Mouse (Mus musculus) lung, adult 10 weeks (tissue): ENCODE results near the gene Ddrgk1. TPM values are rescaled to one million over a fixed set of nuclear protein-coding genes. Genes with fewer than 3 reads are reported as not detected.

Experiments
- polyA plus RNA-seq: library from polyadenylated mRNA; stranded (reverse); fragments of 350-450 nt; fragmentation: Illumina TruSeq; extraction: RNeasy Lipid Tissue Mini Kit (QIAGEN cat#74804); gene quantifications from one replicate; pipeline ENCODE4 v1.2.3, GENCODE M21; 2014; ENCODE audit warnings: low read depth, low replicate concordance; ENCODE audit not compliant: insufficient read depth

Gene Ddrgk1
- 140 TPM for polyA plus RNA-seq

DNA sequence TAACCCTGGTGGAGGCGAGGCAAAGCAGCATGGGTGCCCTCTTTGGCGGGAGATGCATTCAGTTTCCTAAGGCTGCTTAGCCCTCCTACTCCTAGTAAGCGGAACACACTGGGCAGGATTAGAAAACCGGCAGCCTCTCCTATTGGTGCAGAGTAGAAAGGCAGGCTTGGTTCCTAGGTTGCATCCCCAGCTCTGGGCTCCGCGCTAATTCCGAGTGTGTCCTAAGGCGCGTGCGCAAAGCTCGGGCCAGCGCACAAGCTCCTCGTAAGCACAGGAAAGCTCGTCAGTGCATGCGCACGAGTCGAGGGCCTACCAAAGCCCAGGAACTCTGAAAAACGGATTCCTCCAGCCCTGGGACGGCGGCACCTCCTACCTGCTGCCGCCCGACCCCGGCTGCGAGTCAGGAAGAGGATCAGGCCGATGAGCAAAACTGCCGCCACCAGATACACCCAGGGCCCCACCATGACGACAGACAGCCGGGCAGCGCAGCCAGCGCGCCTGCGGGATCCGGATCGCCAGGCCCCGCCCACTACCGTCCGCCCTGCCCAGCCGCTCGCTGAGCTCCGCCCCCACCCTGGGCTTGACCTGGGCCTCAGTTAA, at the start of gene Ddrgk1:
Gene Ddrgk1 (minus strand): TSS at position 558 of the 600 bp plus-strand sequence.

DNA sequence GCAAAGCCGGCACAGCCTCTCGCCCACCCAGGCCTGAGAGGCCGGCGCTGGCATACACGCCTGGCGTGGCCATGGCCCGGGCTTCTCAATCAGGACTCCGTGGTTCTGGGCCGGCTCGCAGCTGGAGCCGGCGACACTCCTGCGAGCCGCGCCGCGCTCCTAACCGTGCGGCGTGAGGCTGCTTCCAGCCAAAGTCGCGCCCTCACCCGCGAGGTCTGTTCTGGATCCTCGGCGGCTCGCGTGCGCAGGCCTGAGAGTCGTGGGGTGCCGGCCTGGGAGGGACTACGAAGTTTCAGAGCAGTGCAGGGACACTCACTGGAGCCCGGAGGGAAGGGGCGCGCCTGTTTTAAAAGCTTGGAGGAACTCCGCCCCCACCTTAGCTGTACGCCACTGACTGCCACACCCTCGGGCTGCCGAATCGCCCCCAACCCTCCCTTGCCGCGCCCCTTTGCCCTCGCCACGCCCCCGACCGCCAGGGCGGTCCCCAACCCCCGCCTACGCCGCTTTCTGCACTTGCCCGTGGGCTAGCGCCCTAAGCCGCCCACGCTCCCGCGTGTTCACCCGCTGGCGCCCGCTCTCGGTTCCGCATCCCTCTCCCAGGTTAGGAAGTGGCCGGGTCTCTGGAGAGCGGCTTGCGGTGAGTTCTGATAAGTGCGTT, 32.8 kb upstream of the Ddrgk1 start, which contains the start of gene Slc4a11:
Gene Slc4a11 (minus strand): TSS at position 367 of the 658 bp plus-strand sequence.

DNA sequence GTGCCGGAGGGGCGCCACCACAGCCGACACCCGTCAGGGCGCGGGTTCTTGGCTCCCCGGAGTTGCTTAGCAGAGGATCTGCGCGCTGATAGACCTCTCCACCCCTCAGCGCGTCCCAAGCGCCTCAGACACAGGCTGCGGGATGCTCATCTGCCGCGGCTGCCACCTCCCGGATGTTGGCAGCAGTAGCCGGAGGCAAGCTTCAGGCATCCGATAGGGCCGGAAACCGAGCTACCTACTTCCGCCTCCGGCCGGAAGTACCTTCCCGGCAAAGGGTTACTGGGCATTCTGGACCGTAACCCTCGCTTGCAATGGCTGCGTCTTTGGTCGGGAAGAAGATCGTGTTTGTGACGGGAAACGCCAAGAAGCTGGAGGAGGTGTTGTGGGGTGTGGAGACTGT, 3.1 kb upstream of the Ddrgk1 start, which contains the start of gene Itpa:
Gene Itpa (plus strand): TSS at position 52 of the 400 bp plus-strand sequence.

GRCm38 (mm10) chr2:130642684-130643369, 21.6 kb downstream of the Ddrgk1 start, which contains the start of gene Lzts3:
Gene Lzts3, minus strand, starts transcription at chr2:130642803.

DNA sequence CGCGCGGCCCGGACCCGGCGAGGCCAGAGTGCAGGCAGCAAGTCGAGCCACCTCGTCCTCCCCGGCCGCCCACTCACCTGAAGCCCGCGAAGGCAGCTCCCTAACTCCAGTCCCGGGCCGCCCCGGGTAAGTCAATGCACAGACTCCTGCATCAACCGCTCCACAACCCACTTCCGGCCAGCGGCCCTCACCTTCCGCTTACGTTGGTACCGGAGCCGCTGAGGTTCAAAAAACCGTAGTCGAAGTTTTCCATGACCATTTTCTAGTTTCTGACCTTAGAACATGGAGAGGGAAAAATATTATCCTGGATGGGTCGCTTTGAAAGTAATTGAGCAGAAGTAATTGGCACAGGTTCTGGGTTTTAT, 34.6 kb downstream of the Ddrgk1 start, which contains the start of the genes Fastkd5 and Ubox5:
Gene Fastkd5 (minus strand): TSS at position 189 of the 365 bp plus-strand sequence.
Gene Ubox5 (minus strand): TSS at position 200 of the 365 bp plus-strand sequence.

Other genes with a start within 250 kb of the Ddrgk1 start
- gene Vps16, start 240.3 kb downstream of the Ddrgk1 start, polyA plus RNA-seq = 49.0 TPM
- 5.8 TPM for gene Pced1a, start 240.0 kb downstream of the Ddrgk1 start, polyA plus RNA-seq
- gene Ptpra, start 214.4 kb downstream of the Ddrgk1 start, polyA plus RNA-seq = 37.3 TPM
- 35.2 TPM for gene Mrps26, start 100.9 kb downstream of the Ddrgk1 start, polyA plus RNA-seq
- gene Oxt, start 88.5 kb downstream of the Ddrgk1 start, polyA plus RNA-seq = not detected
- not detected for gene Avp, start 82.1 kb downstream of the Ddrgk1 start, polyA plus RNA-seq
- 4.1 TPM for gene Fastkd5, start 34.6 kb downstream of the Ddrgk1 start, polyA plus RNA-seq
- gene Ubox5, start 34.6 kb downstream of the Ddrgk1 start, polyA plus RNA-seq = 2.2 TPM
- gene Lzts3, start 21.9 kb downstream of the Ddrgk1 start, polyA plus RNA-seq = 3.0 TPM
- 26.2 TPM for gene Itpa, start 3.0 kb upstream of the Ddrgk1 start, polyA plus RNA-seq
- gene Slc4a11, start 32.9 kb upstream of the Ddrgk1 start, polyA plus RNA-seq = 0.20 TPM
- 10.3 TPM for gene 4930402H24Rik, start 241.7 kb upstream of the Ddrgk1 start, polyA plus RNA-seq
- 6.7 TPM for gene Atrn, start 241.8 kb upstream of the Ddrgk1 start, polyA plus RNA-seq